Mouse (Mus musculus) inflammation-experienced regulatory T-cells, adult 6 months (primary cell): Measurements from ENCODE around the gene Gpn3. TPM values are rescaled to one million over a fixed set of nuclear protein-coding genes. Genes with fewer than 3 reads are reported as not detected.

Experiments used
- ATAC-seq: one replicate; pipeline ENCODE4 v1.8.0; 2017
- polyA plus RNA-seq, 3 experiments: library from polyadenylated mRNA; unstranded; fragments of 100-300 nt; shearing (Covaris generic); gene quantifications; one replicate each; pipeline ENCODE4 v1.2.1; 2017

Gpn3 gene
- polyA plus RNA-seq, 3 experiments from 2014 or later: 42.4 to 69.7 (median 60.2) TPM

DNA sequence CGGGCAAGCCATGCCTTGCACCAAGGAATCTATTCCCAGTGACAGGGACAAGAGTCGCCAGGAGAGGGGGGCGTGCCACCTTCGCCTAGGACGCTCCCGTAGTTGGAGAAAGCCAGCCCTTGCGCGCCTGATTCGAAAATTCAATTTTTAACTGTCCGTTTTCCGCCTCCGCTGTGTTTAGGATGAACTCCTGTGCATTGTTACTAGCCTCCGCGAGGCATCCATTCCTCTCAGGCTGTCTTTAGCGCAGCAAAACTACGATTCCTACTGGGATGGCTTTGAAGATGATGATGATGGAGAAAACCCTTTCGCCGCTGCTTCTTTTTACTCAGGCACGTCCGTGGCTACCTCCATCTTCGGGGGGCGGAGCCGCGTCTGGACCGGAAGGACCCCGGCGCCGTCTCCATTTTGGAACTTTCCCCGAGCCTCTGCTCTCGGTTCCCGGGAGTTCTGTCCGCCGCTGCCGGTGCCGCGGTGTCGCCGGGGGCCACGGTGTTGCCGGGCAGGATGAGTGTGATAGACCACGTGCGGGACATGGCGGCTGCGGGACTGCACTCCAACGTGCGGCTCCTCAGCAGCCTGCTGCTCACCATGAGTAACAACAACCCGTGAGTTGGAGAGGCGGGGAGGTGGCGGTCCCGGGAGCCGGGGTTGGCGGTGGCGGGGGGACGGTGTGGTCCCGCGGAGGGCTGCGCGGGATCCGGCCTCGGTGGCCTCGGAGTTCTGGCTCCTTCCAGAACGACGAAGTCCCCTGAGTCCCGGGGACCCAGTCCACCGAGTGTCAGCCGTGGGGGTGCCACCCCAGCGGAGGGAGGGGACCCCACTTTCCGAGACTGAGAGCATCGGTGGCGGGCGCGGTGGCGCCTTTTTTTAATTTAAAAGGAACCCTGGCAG, 50.6 kb downstream of the Gpn3 start:
- peak; percentile 89 for ATAC-seq

DNA sequence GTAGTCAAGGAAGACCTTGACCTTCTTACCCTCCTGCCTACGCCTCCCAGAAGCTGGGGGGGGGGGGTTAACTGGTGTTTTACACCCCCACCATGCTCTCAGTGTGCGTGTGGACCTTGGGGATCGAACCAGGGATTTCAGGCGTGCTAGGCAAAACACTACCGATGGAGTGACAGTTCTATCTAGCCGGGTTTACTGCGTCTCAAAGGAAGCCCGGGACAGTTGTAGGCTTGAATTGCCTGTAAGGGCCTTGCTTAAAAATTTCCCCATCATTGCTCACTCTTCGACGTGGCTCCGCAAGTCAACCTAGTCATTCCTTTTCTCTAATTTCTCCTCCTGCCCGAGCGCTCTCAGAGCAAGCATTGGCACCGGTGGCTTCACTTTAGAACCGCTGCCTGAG, 51.4 kb downstream of the Gpn3 start:
- ATAC-seq: no peak

DNA sequence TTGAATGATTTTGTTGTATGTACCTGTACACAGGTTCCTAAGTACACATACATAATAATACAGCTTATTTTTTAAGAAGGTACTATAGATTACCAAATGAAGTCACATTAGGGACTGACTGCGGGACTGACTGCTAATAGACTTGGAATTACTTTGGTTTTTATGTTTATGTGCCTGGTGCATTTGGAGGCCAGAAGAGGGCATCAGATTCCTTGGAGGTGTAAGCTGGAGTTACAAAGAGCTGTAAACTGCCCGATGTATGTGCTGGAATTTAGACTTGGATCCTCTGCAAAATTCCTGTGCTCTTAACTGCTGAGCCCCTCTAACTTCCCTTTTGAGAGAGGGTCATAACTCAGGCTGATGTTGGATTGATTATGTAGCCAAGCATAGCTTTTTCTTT, 53.9 kb downstream of the Gpn3 start:
- no peak for ATAC-seq

DNA sequence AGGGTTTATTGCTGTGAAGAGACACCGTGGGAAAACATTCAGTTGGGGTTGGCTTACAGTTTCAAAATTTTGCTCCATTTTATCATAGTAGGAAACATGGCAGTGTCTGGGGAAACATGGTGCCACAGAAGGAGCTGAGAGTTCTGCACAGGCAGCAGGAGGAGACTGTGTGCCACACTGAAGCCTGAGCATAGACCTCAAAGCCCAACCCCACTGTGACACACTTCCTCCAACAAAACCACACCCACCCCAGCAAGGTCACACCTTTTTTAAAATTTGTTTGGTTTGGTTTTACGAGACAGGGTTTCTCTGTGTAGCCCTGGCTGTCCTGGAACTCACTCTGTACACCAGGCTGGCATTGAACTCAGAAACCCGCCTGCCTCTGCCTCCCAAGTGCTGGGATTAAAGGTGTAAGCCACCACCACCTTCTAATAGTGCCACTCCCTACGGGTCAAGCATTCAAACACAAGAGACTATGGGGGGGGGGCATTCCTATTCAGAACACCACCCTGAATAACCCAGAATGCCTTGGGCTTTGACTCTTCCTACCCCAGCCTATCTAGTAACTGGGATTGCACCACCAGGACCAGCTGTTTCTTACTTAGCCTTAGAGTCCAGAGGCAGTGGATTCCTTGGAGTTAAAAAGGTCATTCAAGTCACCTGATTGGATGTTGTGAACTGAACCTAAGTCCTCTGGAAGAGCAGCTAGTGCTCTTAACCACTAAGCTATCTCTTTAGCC, 58.5 kb downstream of the Gpn3 start:
- peak; percentile 58 for ATAC-seq

DNA sequence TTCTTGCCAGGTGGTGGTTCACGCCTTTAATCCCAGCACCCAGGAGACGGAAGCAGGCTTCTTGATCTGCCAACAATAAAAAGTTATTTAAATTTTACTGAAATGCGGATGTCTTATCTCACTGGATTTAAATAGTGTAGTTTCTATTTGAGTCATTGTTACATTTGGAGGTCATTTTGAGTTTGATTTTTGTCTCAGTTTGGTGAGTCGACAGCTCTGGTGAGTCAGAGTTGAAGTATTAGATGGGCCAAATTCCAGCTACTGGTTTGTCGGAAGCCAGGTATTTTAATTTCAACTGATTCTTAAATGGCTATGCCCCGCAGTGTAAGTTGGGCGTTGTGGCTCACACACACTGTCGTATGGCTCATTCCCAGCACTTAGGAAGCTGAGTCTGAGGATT, 59.5 kb downstream of the Gpn3 start:
- peak; percentile 72 for ATAC-seq

Other genes starting within 250 kb of the Gpn3 start
- under 1 TPM in 2 of 3 experiments, not detected in 1; 0.26 to 0.63 TPM for gene Ccdc63, start 231.1 kb upstream of the Gpn3 start, polyA plus RNA-seq
- gene Ppp1cc, start 213.6 kb upstream of the Gpn3 start, polyA plus RNA-seq: 10 to 100 TPM; 57.8 to 90.1 (median 81.4) TPM
- gene Hvcn1, start 165.1 kb upstream of the Gpn3 start, polyA plus RNA-seq: 10 to 100 TPM; 31.9 to 54.2 (median 48.9) TPM
- 1 to 10 TPM in 1 of 3 experiments, under 1 TPM in 2; 0.68 to 1.7 (median 0.90) TPM for gene Tctn1, start 107.4 kb upstream of the Gpn3 start, polyA plus RNA-seq
- 10 to 100 TPM in 2 of 3 experiments, 1 to 10 TPM in 1; 9.6 to 21.6 (median 20.9) TPM for gene Pptc7, start 87.5 kb upstream of the Gpn3 start, polyA plus RNA-seq
- 10 to 100 TPM in 2 of 3 experiments, 1 to 10 TPM in 1; 6.1 to 16.8 (median 13.9) TPM for gene Rad9b, start 17.6 kb upstream of the Gpn3 start, polyA plus RNA-seq
- 100 to 1,000 TPM; 206 to 295 (median 210) TPM for gene Vps29, start 17.5 kb upstream of the Gpn3 start, polyA plus RNA-seq
- 1 to 10 TPM; 7.3 to 9.4 (median 7.9) TPM for gene Fam216a, start 488 bp downstream of the Gpn3 start, polyA plus RNA-seq
- gene Arpc3, start 20.0 kb downstream of the Gpn3 start, polyA plus RNA-seq: 100 to 1,000 TPM; 331 to 710 (median 523) TPM
- gene Anapc7, start 49.8 kb downstream of the Gpn3 start, polyA plus RNA-seq: 10 to 100 TPM; 12.5 to 18.2 (median 16.3) TPM
- gene Atp2a2, start 130.3 kb downstream of the Gpn3 start, polyA plus RNA-seq: 10 to 100 TPM; 12.5 to 16.2 (median 13.1) TPM
- gene Ift81, start 242.6 kb downstream of the Gpn3 start, polyA plus RNA-seq: 1 to 10 TPM; 3.0 to 8.2 (median 6.3) TPM